Mouse (Mus musculus) liver, adult 2 months (tissue): ENCODE data around the gene Kcnj8. TPM values are rescaled to one million over a fixed set of nuclear protein-coding genes. Genes with fewer than 3 reads are reported as not detected.

Experiments used
- DNase-seq: peaks from one replicate; pipeline ENCODE4 v3.0.0-alpha.2; 2011; ENCODE audit warnings: low read depth, low spot score; ENCODE audit errors: extremely low read depth
- H3K27ac ChIP-seq: fragments of 200-500 bp; replicated peaks from 2 replicates; pipeline ENCODE4 v1.5.1; 2012; ENCODE audit warnings: low read depth, mild to moderate bottlenecking, control low read depth, inconsistent platforms, low read length; ENCODE audit not compliant: insufficient read depth
- H3K27me3 ChIP-seq: fragments of 200-500 bp; 2 replicates; pipeline ENCODE4 v1.6.1; 2012; ENCODE audit warnings: mild to moderate bottlenecking, moderate library complexity, low read length, inconsistent platforms; ENCODE audit not compliant: control insufficient read depth, insufficient read depth
- H3K36me3 ChIP-seq: fragments of 200-500 bp; 2 replicates; pipeline ENCODE4 v1.6.1; 2012; ENCODE audit warnings: low read length, inconsistent platforms; ENCODE audit not compliant: control insufficient read depth, insufficient read depth
- H3K4me1 ChIP-seq: fragments of 200-500 bp; 2 replicates; pipeline ENCODE4 v1.6.1; 2011; ENCODE audit warnings: low read length; ENCODE audit not compliant: control insufficient read depth, insufficient read depth
- H3K4me3 ChIP-seq: fragments of 200-500 bp; 2 replicates; pipeline ENCODE4 v1.5.1; 2011; ENCODE audit warnings: low read depth, mild to moderate bottlenecking, control low read depth, low read length, moderate library complexity; ENCODE audit not compliant: insufficient read depth
- H3K79me2 ChIP-seq: fragments of 200-500 bp; 2 replicates; pipeline ENCODE4 v1.6.1; 2012; ENCODE audit warnings: inconsistent platforms, mild to moderate bottlenecking, low read length, moderate library complexity; ENCODE audit not compliant: control insufficient read depth, insufficient read depth
- H3K9ac ChIP-seq: fragments of 200-500 bp; 2 replicates; pipeline ENCODE4 v1.6.1; 2012; ENCODE audit warnings: low read depth, mild to moderate bottlenecking, control low read depth, inconsistent platforms, low read length
- CTCF ChIP-seq: fragments of 200-500 bp; IDR thresholded peaks from 2 replicates; pipeline ENCODE4 v1.5.1; 2011; ENCODE audit warnings: low read depth, low read length, control low read depth
- POLR2A ChIP-seq: fragments of 200-500 bp; IDR thresholded peaks from 2 replicates; pipeline ENCODE4 v1.6.1; 2011; ENCODE audit warnings: low read length, control low read depth; ENCODE audit not compliant: insufficient read depth; ENCODE audit errors: extremely low read depth
- WGBS: fragments of 180-500 bp; shearing (Covaris S2); methylation state at CpG from one replicate; pipeline ENCODE4 v1.1.7; 2018; 5-methylcytosine and 5-hydroxymethylcytosine counted together
- polyA plus RNA-seq: library from polyadenylated mRNA; depleted of rRNA; stranded (reverse); fragments of >200 nt; gene quantifications from 2 replicates; pipeline ENCODE4 v1.2.3, GENCODE M21; 2012
- total RNA-seq: library from RNA; depleted of rRNA; stranded (reverse); fragments of >200 nt; gene quantifications from 2 replicates; pipeline ENCODE4 v1.2.3, GENCODE M21; 2014

The Kcnj8 gene
- total and polyA plus RNA-seq, 2 experiments: 3.0 to 4.2 TPM

GRCm38 (mm10) chr6:142555988-142556387 lies 15.4 kb downstream of the Kcnj8 start:
- no peaks in the 10 kb centered on the region for H3K79me2 ChIP-seq
- H3K4me3 ChIP-seq: no peak overlapping the region
- TF ChIP-seq POLR2A (no peak), CTCF (no peak)
- H3K9ac ChIP-seq: no peak overlapping the region
- 89% methylated on average over 1 of the region's 1 CpGs for WGBS
- H3K27me3 ChIP-seq: no peaks in the 10 kb centered on the region
- no peak overlapping the region for H3K27ac ChIP-seq
- no peak for DNase-seq
- no peaks in the 10 kb centered on the region for H3K4me1 ChIP-seq
- H3K36me3 ChIP-seq: no peaks in the 10 kb centered on the region

DNA sequence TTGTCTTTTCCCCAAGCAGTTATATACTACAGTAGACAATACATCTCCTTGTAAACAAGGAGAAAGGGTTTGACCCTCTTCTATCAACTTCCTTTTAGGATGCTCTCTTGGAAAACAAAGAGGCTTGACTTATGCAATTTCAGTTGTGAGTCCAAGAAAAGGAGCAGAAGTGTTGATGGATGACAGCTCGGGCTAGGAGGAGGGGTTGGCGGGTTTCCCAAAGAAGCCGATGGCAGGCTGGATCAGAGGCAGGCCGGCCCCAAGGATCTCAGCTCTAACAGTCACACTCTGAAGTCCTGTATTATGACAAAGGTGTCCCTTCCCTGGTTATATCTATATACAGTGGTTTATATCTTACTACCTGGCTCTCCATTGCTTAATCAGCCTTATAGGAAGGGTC lies 19.9 kb downstream of the Kcnj8 start:
- DNase-seq: no peak
- 76% methylated on average over 4 of the region's 4 CpGs for WGBS
- no peak overlapping the region for H3K4me3 ChIP-seq
- no peaks in the 10 kb centered on the region for H3K79me2 ChIP-seq
- no peaks in the 10 kb centered on the region for H3K36me3 ChIP-seq
- no peak for TF ChIP-seq CTCF
- TF ChIP-seq POLR2A: no peak
- no peak overlapping the region for H3K9ac ChIP-seq
- H3K27ac ChIP-seq: no peak overlapping the region
- no peaks in the 10 kb centered on the region for H3K27me3 ChIP-seq
- H3K4me1 ChIP-seq: no peaks in the 10 kb centered on the region

GRCm38 (mm10) chr6:142550871-142551270 lies 20.5 kb downstream of the Kcnj8 start:
- Histone ChIP-seq H3K9ac (no peak overlapping the region), H3K36me3 (no peaks in the 10 kb centered on the region), H3K4me1 (no peaks in the 10 kb centered on the region), H3K4me3 (no peak overlapping the region), H3K79me2 (no peaks in the 10 kb centered on the region), H3K27me3 (no peaks in the 10 kb centered on the region), H3K27ac (no peak overlapping the region)
- TF ChIP-seq CTCF: no peak
- no peak for TF ChIP-seq POLR2A
- WGBS: 76% methylated on average over 4 of the region's 4 CpGs
- DNase-seq: no peak

DNA sequence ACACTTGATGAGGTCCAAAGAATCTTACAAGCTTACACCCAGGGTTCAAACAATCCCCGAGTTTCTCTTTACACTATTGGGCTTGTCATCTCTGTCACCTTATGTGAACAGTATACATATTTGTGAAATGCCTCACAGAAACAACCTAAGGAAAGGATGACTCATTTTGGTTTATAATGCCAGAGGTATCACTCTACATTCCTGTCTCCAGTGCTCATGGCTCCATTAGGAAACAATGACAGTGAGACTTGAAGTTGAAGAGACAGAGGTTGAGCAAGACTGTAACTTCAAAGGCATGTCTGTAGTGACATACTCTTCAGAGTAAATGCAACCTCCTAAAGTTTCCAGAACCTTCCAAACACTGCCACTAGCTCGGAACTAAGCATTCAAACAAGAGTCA lies 23.0 kb downstream of the Kcnj8 start:
- 92% methylated on average over 2 of the region's 2 CpGs for WGBS
- Histone ChIP-seq H3K4me3 (no peak overlapping the region), H3K4me1 (no peaks in the 10 kb centered on the region), H3K27ac (no peak overlapping the region), H3K9ac (no peak overlapping the region), H3K79me2 (no peaks in the 10 kb centered on the region), H3K27me3 (no peaks in the 10 kb centered on the region), H3K36me3 (no peaks in the 10 kb centered on the region)
- DNase-seq: no peak
- TF ChIP-seq CTCF (no peak), POLR2A (no peak)

GRCm38 (mm10) chr6:142545132-142545531 lies 26.3 kb downstream of the Kcnj8 start:
- WGBS: 52% methylated on average over 14 of the region's 14 CpGs
- H3K27me3 ChIP-seq: no peaks in the 10 kb centered on the region

GRCm38 (mm10) chr6:142543648-142544047 lies 27.8 kb downstream of the Kcnj8 start:
- Histone ChIP-seq H3K27ac (no peak overlapping the region), H3K9ac (no peak overlapping the region), H3K27me3 (no peaks in the 10 kb centered on the region), H3K79me2 (no peaks in the 10 kb centered on the region), H3K36me3 (no peaks in the 10 kb centered on the region), H3K4me1 (peaks cover 6% of the 10 kb centered on the region; the same call in 1 of the 2 replicates), H3K4me3 (no peak overlapping the region)
- WGBS: 39% methylated on average over 4 of the region's 4 CpGs
- TF ChIP-seq POLR2A: no peak
- no peak for TF ChIP-seq CTCF
- no peak for DNase-seq

More at GRCm38 (mm10) chr6:142545132-142545531, 26.3 kb downstream of the Kcnj8 start:
- H3K36me3 ChIP-seq: no peaks in the 10 kb centered on the region
- TF ChIP-seq CTCF: no peak
- TF ChIP-seq POLR2A: no peak
- H3K4me1 ChIP-seq: peaks cover 5% of the 10 kb centered on the region; the same call in 1 of the 2 replicates
- no peak overlapping the region for H3K4me3 ChIP-seq
- H3K79me2 ChIP-seq: no peaks in the 10 kb centered on the region
- H3K27ac ChIP-seq: no peak overlapping the region
- DNase-seq: no peak
- no peak overlapping the region for H3K9ac ChIP-seq
